In the genomic region with DNA sequence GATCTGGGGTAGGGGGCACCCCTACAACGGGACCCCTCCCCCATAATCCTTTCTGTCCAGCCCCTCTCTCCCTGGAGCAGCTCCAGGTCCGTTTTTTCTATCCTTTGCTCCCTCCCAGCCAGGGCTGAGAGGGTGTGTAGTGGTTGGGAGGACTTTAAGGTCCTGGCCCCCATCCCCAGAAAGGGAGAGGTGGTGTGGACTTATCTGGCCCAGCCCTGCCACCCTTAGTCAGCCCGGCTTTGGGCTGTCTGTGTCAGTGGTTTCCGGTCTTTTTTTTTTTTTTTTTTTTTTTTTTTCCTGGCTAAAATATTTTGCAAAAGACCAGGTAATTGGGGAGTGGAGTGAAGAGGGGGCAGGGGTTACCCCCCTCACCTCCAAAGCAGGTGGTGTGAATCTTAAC, we compare ENCODE assay signal across 18 mouse cellular contexts. TPM values are rescaled to one million over a fixed set of nuclear protein-coding genes. Genes with fewer than 3 reads are reported as not detected.
DNase-seq lines count a peak whose midpoint lies in the region; ATAC-seq lines count a peak whose summit lies in the region.
"Had no signal": no experiment of that assay in that cellular context is flagged by ENCODE, and none has a peak within 500 bp of the region (broad histone marks: within the 10 kb centered on the region; RNA-seq: fewer than 3 reads in every experiment).

No protein-coding gene starts in this region.

- no peak overlapping the region for H3K9ac ChIP-seq in liver, embryonic 11.5 days (ENCODE audit: low read depth, low read length)
- H3K9ac ChIP-seq: embryonic facial prominence, embryonic 12.5 days; forebrain, embryonic 13.5 days; forebrain, embryonic 15.5 days; forebrain, postnatal 0 days had no signal

- ATAC-seq in liver, embryonic 11.5 days (replicated peaks; ENCODE audit: low FRiP score) = 0 out of 2 replicates have a peak, but pooled peaks have one; percentile 22
- ATAC-seq: forebrain, embryonic 13.5 days; forebrain, embryonic 15.5 days; forebrain, postnatal 0 days had no signal

- H3K4me2 ChIP-seq in liver, embryonic 11.5 days = no peak overlapping the region
- H3K4me2 ChIP-seq: embryonic facial prominence, embryonic 12.5 days; forebrain, embryonic 15.5 days had no signal

- H3K36me3 ChIP-seq in liver, embryonic 11.5 days (ENCODE audit: control insufficient read depth, insufficient read depth, low read length) = peaks cover 3% of the 10 kb centered on the region; the same call in 1 of the 2 replicates

- peak; percentile 35 for DNase-seq in cerebellum, adult 11-12 months
- no peak for DNase-seq in cerebellum, postnatal 10 days
- no peak for DNase-seq in liver, embryonic 11.5 days (ENCODE audit: low spot score)
- DNase-seq in liver (no peak), 416B (ENCODE audit: low read depth) (peak; percentile 68)
- no peak for DNase-seq in left cerebral cortex, adult 8-10 months (ENCODE audit: low spot score in 2 of 2)
- DNase-seq: adrenal gland, adult 2 months; adrenal gland, postnatal 10 days; adrenal gland, postnatal 25 days; cerebellum, adult 11 months; cerebellum, adult 2 months; cerebellum, adult 9-10 months; cerebellum, postnatal 36 days; forebrain, postnatal 0 days had no signal

- peaks cover 14% of the 10 kb centered on the region for H3K4me1 ChIP-seq in liver, embryonic 11.5 days (replicated peaks; ENCODE audit: control insufficient read depth, insufficient read depth, low read length)

- H3K4me3 ChIP-seq in liver, embryonic 11.5 days (ENCODE audit: low read depth, low read length) = no peak overlapping the region
- H3K4me3 ChIP-seq: embryonic facial prominence, embryonic 10.5 days; embryonic facial prominence, embryonic 12.5 days; forebrain, embryonic 13.5 days; forebrain, embryonic 15.5 days had no signal

- 54% methylated on average over 4 of the region's 4 CpGs for WGBS in liver, embryonic 11.5 days

- H3K27me3 ChIP-seq in liver, embryonic 11.5 days (replicated peaks; ENCODE audit: control insufficient read depth, insufficient read depth, low read length) = peaks cover 37% of the 10 kb centered on the region

- no peak overlapping the region for H3K27ac ChIP-seq in liver, embryonic 11.5 days (ENCODE audit: low read depth, low read length)
- H3K27ac ChIP-seq: embryonic facial prominence, embryonic 10.5 days; embryonic facial prominence, embryonic 12.5 days; forebrain, embryonic 13.5 days; forebrain, embryonic 15.5 days had no signal

- H3K9me3 ChIP-seq in liver, embryonic 11.5 days (ENCODE audit: control insufficient read depth, low read length) = no peaks in the 10 kb centered on the region
- H3K9me3 ChIP-seq: embryonic facial prominence, embryonic 10.5 days; embryonic facial prominence, embryonic 12.5 days; forebrain, embryonic 13.5 days; forebrain, embryonic 15.5 days had no signal

RNA-seq across cellular contexts. Expression of a gene that starts 17.7 kb away (rescaled TPM):
- 2.2 and 2.3 TPM in 2 replicates for polyA plus RNA-seq in liver, embryonic 11.5 days (2014; fragmentation: Nextera tagmentation; extraction: Ambion mirVana)
- 100 to 1,000 TPM; 595 to 685 (median 631) TPM for total RNA-seq in left cerebral cortex, adult 8-10 months (2022)

RNA-seq across cellular contexts. Expression of a gene that starts 22.7 kb away (rescaled TPM):
- 112 and 121 TPM in 2 replicates for polyA plus RNA-seq in liver, embryonic 11.5 days (2014; fragmentation: Nextera tagmentation; extraction: Ambion mirVana)
- total RNA-seq in left cerebral cortex, adult 8-10 months (2022) = 10 to 100 TPM; 60.9 to 63.2 (median 62.1) TPM

RNA-seq across cellular contexts. Expression of a gene that starts 28.2 kb away (rescaled TPM):
- 51.2 and 54.7 TPM in 2 replicates for polyA plus RNA-seq in liver, embryonic 11.5 days (2014; fragmentation: Nextera tagmentation; extraction: Ambion mirVana)
- total RNA-seq in left cerebral cortex, adult 8-10 months (2022) = 100 to 1,000 TPM; 112 to 130 (median 122) TPM

RNA-seq across cellular contexts. Expression of a gene that starts 29.4 kb away (rescaled TPM):
- 1,533 and 1,539 TPM in 2 replicates for polyA plus RNA-seq in liver, embryonic 11.5 days (2014; fragmentation: Nextera tagmentation; extraction: Ambion mirVana)
- total RNA-seq in left cerebral cortex, adult 8-10 months (2022) = 10 to 100 TPM; 79.8 to 91.4 (median 85.4) TPM

RNA-seq across cellular contexts. Expression of a gene that starts 32.8 kb away (rescaled TPM):
- 0.38 TPM in 2 replicates for polyA plus RNA-seq in liver, embryonic 11.5 days (2014; fragmentation: Nextera tagmentation; extraction: Ambion mirVana)
- 10 to 100 TPM; 19.8 to 21.5 (median 21.2) TPM for total RNA-seq in left cerebral cortex, adult 8-10 months (2022)

Comparison
In these comparisons a context has a peak if more than half of its experiments do, and no peak if none do; other contexts are left out.
1. DNase-seq: peak in cerebellum, adult 11-12 months (single experiment) and 416B (single experiment); none in cerebellum, postnatal 10 days (0 of 2), liver, embryonic 11.5 days (single experiment), liver (single experiment) and left cerebral cortex, adult 8-10 months (0 of 2).